In the genomic region with DNA sequence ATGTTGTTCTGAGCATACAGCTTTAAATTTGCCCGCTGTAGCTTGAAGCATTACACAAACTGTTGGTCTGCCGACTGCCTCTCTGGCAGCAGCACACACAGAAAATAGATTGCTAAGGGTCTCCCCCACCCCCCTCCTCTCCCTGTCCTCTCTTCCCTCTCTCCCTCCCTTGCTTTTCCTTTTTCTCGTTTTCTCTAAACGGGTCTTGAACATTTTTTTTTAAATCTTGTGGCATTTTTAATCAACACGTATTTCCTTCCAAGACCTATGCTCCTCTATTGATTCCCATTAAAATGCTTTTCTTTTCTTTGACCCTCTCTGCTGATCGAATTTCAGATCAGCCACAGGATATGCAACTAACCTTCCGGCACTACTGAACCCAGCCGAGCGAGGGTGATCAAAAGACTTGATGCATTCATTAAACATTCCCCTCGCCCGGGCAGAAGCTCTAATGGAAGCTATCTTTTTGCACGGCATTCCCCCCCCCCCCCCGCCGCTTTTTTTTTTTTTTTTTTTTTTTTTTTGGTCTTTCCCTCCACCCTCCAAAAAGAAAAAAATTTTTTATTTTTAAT, we compare ENCODE assay signal across 8 mouse cellular contexts.
DNase-seq lines count a peak whose midpoint lies in the region; ATAC-seq and TF ChIP-seq lines count a peak whose summit lies in the region.

No protein-coding gene starts in this region.

- H3K4me3 ChIP-seq in bone marrow, adult 2 months (replicated peaks; ENCODE audit: control insufficient read depth, low read depth, low read length) = peak overlapping the region; percentile 39
- H3K4me3 ChIP-seq in embryonic fibroblast, embryonic 13.5 days (ENCODE audit: insufficient read depth, low read length) = peak overlapping the region; percentile 33
- peak overlapping the region; percentile 50 for H3K4me3 ChIP-seq in hindbrain, embryonic 13.5 days
- H3K4me3 ChIP-seq in small intestine, adult 2 months (ENCODE audit: low read depth, low read length) = peak overlapping the region; percentile 51

- H3K4me2 ChIP-seq in hindbrain, embryonic 13.5 days = peak overlapping the region; percentile 69

- no peak overlapping the region for H3K27ac ChIP-seq in bone marrow, adult 2 months (ENCODE audit: control insufficient read depth, insufficient read depth, low read depth, low read length, poor library complexity)
- peak overlapping the region; percentile 93 for H3K27ac ChIP-seq in embryonic fibroblast, embryonic 13.5 days (ENCODE audit: insufficient read depth, low read length)
- peak overlapping the region; percentile 99 for H3K27ac ChIP-seq in hindbrain, embryonic 13.5 days
- H3K27ac ChIP-seq in small intestine, adult 2 months (ENCODE audit: insufficient read depth, low read depth, low read length) = peak overlapping the region; percentile 17; the same call in 1 of the 2 replicates

- H3K4me1 ChIP-seq in bone marrow, adult 2 months (ENCODE audit: control insufficient read depth, insufficient read depth, low read length) = no peaks in the 10 kb centered on the region
- H3K4me1 ChIP-seq in embryonic fibroblast, embryonic 13.5 days (ENCODE audit: control insufficient read depth, insufficient read depth, low read length) = no peaks in the 10 kb centered on the region
- peaks cover 15% of the 10 kb centered on the region for H3K4me1 ChIP-seq in hindbrain, embryonic 13.5 days (replicated peaks)
- H3K4me1 ChIP-seq in small intestine, adult 2 months (ENCODE audit: control insufficient read depth, insufficient read depth, insufficient read length, low read length) = no peaks in the 10 kb centered on the region

- peak overlapping the region; percentile 68 for H3K9ac ChIP-seq in hindbrain, embryonic 13.5 days

- peak; percentile 71 for ATAC-seq in hindbrain, embryonic 13.5 days (ENCODE audit: low FRiP score)

- WGBS in bone marrow, adult 2 months = under 1% methylated on average over 12 of the region's 14 CpGs
- 2% methylated on average over 11 of the region's 14 CpGs for WGBS in hindbrain, embryonic 13.5 days
- 4% methylated on average over 14 of the region's 14 CpGs for WGBS in small intestine, adult 2 months

- no peak for TF ChIP-seq CTCF in bone marrow, adult 2 months (IDR thresholded peaks at IDR 0.05; ENCODE audit: control insufficient read depth, insufficient read depth, low read length)
- TF ChIP-seq CTCF in embryonic fibroblast, embryonic 13.5 days (IDR thresholded peaks at IDR 0.05; ENCODE audit: borderline replicate concordance, insufficient read depth, low read length) = no peak
- TF ChIP-seq CTCF in small intestine, adult 2 months (IDR thresholded peaks at IDR 0.05; ENCODE audit: extremely low read depth, insufficient read length, insufficient replicate concordance, low read depth, low read length) = no peak

- TF ChIP-seq POLR2A in bone marrow, adult 2 months (IDR thresholded peaks at IDR 0.05; ENCODE audit: borderline replicate concordance, control insufficient read depth, low read depth, low read length) = no peak
- peak; percentile 32; the same call in 1 of the 2 replicates for TF ChIP-seq POLR2A in embryonic fibroblast, embryonic 13.5 days (IDR thresholded peaks at IDR 0.05; ENCODE audit: low read depth, low read length)
- no peak for TF ChIP-seq POLR2A in small intestine, adult 2 months (IDR thresholded peaks at IDR 0.05; ENCODE audit: low read depth, low read length)

- H3K9me3 ChIP-seq in hindbrain, embryonic 13.5 days = no peaks in the 10 kb centered on the region

- no peaks in the 10 kb centered on the region for H3K27me3 ChIP-seq in hindbrain, embryonic 13.5 days
- H3K27me3 ChIP-seq in small intestine, adult 2 months (ENCODE audit: control insufficient read depth, insufficient read depth, low read length) = no peaks in the 10 kb centered on the region

- peak; percentile 36 for DNase-seq in gastrocnemius, postnatal 10 days
- no peak for DNase-seq in gastrocnemius, adult 8-10 months (ENCODE audit: low spot score in 2 of 2)
- peak; percentile 36 to 71 for DNase-seq in layer of hippocampus, postnatal 14 days (ENCODE audit: low spot score in 2 of 2)
- peak; percentile 35 for DNase-seq in lung, postnatal 25 days (ENCODE audit: low spot score)

- no peaks in the 10 kb centered on the region for H3K36me3 ChIP-seq in hindbrain, embryonic 13.5 days
- H3K36me3 ChIP-seq in small intestine, adult 2 months (ENCODE audit: control insufficient read depth, insufficient read depth, low read length) = no peaks in the 10 kb centered on the region

Comparison
In these comparisons a context has a peak if more than half of its experiments do, and no peak if none do; other contexts are left out.
1. DNase-seq: peak in gastrocnemius, postnatal 10 days (single experiment), layer of hippocampus, postnatal 14 days (2 of 2) and lung, postnatal 25 days (single experiment); none in gastrocnemius, adult 8-10 months (0 of 2).
2. Peak in every context shown above with its lines, with median percentiles within 50 percentile points of each other: H3K4me3 ChIP-seq.